Mouse (Mus musculus) left cerebral cortex, adult 11 months (tissue): ENCODE results near the gene Lclat1.
A peak's percentile ranks its signal among the peaks of the same experiment; 100 is the strongest.
"Not testable (repeated sequence)": the region's sequence is repeated elsewhere in the genome, so short reads cannot be mapped to it uniquely, and the experiment has no call there.

Experiments used
- DNase-seq: peaks from one replicate; pipeline ENCODE4 v3.0.0; 2022; ENCODE audit warnings: low spot score

Lclat1 gene

DNA sequence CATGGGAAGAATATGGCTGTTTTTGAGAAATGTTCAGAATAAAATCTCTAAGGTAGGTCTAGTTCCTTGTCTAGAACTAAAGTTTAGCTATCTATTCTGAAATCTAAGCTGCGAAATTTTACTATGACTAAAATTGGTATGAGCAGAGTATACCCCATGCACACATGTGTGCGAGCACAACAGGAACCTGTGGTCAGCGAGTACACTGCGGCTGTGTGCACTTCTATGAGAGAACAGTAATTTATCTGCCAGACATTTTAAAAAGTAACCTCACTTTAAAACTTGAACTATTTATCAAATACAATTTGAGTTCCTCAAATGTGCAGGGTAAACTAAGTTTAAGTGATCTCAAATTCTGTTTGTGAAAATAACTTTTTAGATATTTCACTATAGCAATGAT lies 34.2 kb downstream of the Lclat1 start:
- no peak for DNase-seq

- no peak for DNase-seq
These were observed 34.7 kb downstream of the Lclat1 start for GRCm38 (mm10) chr17:73142445-73142844.

GRCm38 (mm10) chr17:73145426-73145825 lies 37.6 kb downstream of the Lclat1 start:
- DNase-seq, result no peak

DNA sequence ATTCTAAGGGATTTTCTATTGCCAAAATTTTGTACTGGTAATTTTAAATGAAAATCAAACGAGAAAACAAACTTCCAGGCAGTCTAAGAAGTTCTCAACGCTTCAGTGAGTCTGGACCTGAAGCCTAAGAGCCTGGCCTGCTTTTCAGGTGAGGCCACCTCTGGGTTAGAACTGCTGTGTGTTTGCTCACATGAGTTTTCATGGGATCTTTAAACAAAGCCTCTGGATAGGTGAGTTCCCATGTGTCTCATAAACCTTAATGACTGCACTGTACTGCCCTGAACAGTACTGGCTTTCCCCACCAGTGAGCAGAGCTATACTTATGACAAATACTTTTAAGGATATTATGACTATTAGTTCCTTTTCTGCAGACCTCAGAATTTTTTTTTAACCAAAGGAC lies 40.8 kb downstream of the Lclat1 start:
- no peak for DNase-seq

GRCm38 (mm10) chr17:73152790-73153525 lies 45.2 kb downstream of the Lclat1 start:
- not testable (repeated sequence) for DNase-seq

GRCm38 (mm10) chr17:73153672-73154071 lies 45.9 kb downstream of the Lclat1 start:
- DNase-seq, result no peak

GRCm38 (mm10) chr17:73156606-73157005 lies 48.8 kb downstream of the Lclat1 start:
- no peak for DNase-seq

GRCm38 (mm10) chr17:73161795-73162194 lies 54.0 kb downstream of the Lclat1 start:
- DNase-seq, result no peak

- DNase-seq, result no peak
These were observed 54.8 kb downstream of the Lclat1 start for GRCm38 (mm10) chr17:73162445-73163208.

DNA sequence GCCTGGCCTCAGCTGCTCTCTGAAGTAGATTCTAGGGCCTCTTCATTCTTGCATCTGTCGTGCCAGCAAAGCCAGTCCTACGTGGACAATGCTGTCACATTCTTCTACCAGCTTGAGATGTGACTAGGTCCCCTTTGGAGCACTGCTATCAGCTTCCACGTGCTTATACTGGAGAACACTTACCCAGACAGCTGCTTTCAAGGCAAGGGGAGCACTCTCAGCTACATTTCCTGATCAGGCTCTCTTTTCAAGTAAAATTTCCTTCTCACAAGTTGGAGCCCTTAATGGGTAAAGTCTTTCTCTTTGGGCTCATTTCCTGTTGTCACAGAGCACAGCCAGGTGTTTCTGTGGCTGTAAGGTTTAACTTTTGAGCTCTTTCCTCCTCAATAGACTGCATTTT lies 55.8 kb downstream of the Lclat1 start:
- DNase-seq, result no peak

DNA sequence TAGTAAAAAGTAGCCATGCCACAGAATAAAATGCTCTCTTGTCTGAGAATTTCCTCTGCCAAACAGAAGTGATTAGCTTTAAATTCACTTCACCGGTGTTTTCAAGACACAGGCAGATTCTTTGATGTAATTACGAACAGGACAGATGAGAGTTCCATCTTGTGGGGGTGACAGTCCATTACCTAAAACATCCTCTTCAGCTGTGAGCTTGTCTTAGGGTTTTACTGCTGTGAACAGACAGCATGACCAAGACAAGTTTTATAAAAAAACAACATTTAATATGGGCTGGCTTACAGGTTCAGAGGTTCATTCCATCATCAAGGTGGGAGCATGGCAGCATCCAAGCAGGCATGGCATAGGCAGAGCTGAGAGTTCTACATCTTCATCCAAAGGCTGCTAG lies 56.3 kb downstream of the Lclat1 start:
- no peak for DNase-seq

DNA sequence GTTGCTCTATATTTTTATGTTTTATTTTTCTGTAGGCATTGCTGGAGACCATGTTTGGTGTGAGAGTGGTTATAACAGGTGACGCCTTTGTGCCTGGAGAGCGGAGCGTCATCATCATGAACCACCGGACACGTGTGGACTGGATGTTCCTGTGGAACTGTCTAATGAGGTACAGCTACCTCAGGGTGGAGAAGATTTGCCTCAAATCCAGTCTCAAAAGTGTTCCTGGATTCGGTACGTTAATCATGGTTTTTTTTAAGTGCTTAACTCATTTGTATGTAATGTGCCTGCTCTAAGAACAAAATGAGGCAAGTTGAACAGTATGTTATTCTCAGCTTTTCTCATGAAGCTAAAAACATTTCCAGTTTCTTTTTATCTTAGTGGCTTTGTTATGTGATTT lies 61.7 kb downstream of the Lclat1 start:
- DNase-seq, result no peak

GRCm38 (mm10) chr17:73170141-73170540 lies 62.4 kb downstream of the Lclat1 start:
- DNase-seq, result no peak

- no peak for DNase-seq
These were observed 66.3 kb downstream of the Lclat1 start for GRCm38 (mm10) chr17:73174083-73174562.

DNA sequence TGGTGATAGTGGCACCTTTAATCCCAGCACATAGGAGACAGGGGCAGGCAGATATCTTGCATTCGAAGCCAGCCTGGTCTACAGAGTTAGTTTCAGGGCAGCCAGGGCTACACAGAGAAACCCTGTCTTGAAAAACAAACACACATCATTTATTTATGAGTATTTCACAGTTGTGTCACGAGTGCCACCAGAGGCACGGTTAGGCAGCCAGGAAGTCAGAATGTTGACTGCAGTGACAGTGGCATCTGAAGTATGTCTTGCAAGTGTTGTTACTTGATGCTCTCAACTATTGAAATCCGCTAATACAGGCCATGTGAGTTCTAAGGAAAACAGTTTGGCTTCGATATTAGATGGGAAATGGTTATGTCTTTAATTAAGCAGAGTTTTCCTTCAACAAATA lies 67.9 kb downstream of the Lclat1 start:
- no peak for DNase-seq

- no peak for DNase-seq
These were observed 69.3 kb downstream of the Lclat1 start for GRCm38 (mm10) chr17:73177079-73177478.

GRCm38 (mm10) chr17:73186929-73187328 lies 79.1 kb downstream of the Lclat1 start:
- DNase-seq, result no peak

- no peak for DNase-seq
These were observed 86.4 kb downstream of the Lclat1 start for GRCm38 (mm10) chr17:73194146-73194545.

GRCm38 (mm10) chr17:73194575-73194974 lies 86.8 kb downstream of the Lclat1 start:
- DNase-seq, result peak; percentile 12

DNA sequence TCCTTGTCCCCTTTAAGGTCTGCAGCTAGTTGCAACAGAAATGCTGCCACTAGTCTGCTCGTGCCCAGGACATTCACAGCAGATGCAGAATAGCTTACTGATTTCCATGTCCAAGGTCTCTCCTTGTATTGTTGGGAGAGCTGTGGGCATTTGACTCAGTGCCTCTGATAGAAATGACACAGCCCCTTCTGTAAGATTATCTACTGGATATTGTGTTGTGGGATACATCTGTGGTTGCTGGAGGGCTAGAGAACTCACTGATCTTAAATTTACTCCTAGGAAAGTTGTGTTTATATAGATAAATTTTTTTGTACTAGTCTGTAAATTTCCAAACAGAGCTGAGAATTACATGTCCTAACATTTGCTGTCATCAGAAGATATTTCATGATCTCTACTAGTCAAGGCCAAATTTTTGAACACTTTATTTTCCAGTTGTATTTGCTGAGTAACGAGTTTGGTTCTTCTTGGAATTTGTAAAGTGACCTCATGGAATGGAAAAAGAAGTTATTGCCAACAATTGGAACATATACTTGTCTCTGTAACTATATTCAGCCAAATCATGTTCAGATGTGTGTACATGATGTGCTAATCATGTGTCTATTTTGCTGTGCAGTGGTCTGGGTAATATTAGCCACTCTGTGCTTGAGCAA lies 87.4 kb downstream of the Lclat1 start:
- no peak for DNase-seq

GRCm38 (mm10) chr17:73196139-73196538 lies 88.4 kb downstream of the Lclat1 start:
- DNase-seq, result no peak

GRCm38 (mm10) chr17:73197724-73198123 lies 89.9 kb downstream of the Lclat1 start:
- no peak for DNase-seq

DNA sequence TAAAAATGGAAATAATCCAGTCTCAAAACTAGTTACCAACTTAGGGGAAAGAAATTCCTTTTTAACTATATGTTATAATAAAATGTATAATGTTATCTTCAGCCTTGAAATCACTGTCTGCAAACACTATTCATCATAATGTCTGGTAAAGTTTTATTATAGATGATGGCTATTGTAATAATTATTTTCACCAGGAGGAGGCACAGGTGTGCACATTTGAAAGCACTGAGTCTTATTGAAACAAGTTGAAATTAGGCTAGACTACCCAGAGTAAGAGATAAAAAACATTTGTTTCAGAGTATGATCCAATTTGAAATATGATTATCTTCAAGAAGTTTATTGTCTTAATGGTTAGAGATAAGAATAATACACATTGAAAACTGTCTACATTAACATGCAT lies 91.6 kb downstream of the Lclat1 start:
- DNase-seq, result no peak
